Mouse (Mus musculus): Measurements from ENCODE around the gene Mindy4. TPM values are rescaled to one million over a fixed set of nuclear protein-coding genes. Genes with fewer than 3 reads are reported as not detected.

Mindy4 gene
- polyA plus RNA-seq, 1 experiment from 2014 or later = 15.6 TPM

- no peak overlapping the region for H3K27ac ChIP-seq
- no peaks in the 10 kb centered on the region for H3K4me1 ChIP-seq
- no peaks in the 10 kb centered on the region for H3K27me3 ChIP-seq
- WGBS = 89% methylated on average over 8 of the region's 8 CpGs
- no peaks in the 10 kb centered on the region for H3K9me3 ChIP-seq (replicated peaks)
- H3K4me3 ChIP-seq (replicated peaks) = no peak overlapping the region
- H3K36me3 ChIP-seq = peaks cover 13% of the 10 kb centered on the region; the same call in 1 of the 2 replicates
- H3K9ac ChIP-seq = no peak overlapping the region
- H3K4me2 ChIP-seq = no peak overlapping the region
- no peak for ATAC-seq (replicated peaks; ENCODE audit: low FRiP score)
Observed at GRCm38 (mm10) chr6:55245680-55246079, 42.5 kb downstream of the Mindy4 start.

GRCm38 (mm10) chr6:55246441-55246840 is 43.3 kb downstream of the Mindy4 start:
- Histone ChIP-seq H3K4me1 (no peaks in the 10 kb centered on the region), H3K9ac (no peak overlapping the region), H3K9me3 (replicated peaks) (no peaks in the 10 kb centered on the region), H3K4me2 (no peak overlapping the region), H3K27me3 (no peaks in the 10 kb centered on the region), H3K4me3 (replicated peaks) (no peak overlapping the region), H3K27ac (no peak overlapping the region), H3K36me3 (peaks cover 11% of the 10 kb centered on the region; the same call in 1 of the 2 replicates)
- ATAC-seq (replicated peaks; ENCODE audit: low FRiP score) = no peak
- 93% methylated on average over 7 of the region's 7 CpGs for WGBS

GRCm38 (mm10) chr6:55246911-55247438 is 43.8 kb downstream of the Mindy4 start:
- no peak overlapping the region for H3K27ac ChIP-seq
- 89% methylated on average over 12 of the region's 12 CpGs for WGBS
- no peaks in the 10 kb centered on the region for H3K9me3 ChIP-seq (replicated peaks)

GRCm38 (mm10) chr6:55249263-55249662 is 46.1 kb downstream of the Mindy4 start:
- H3K4me3 ChIP-seq (replicated peaks) = no peak overlapping the region
- H3K9ac ChIP-seq = no peak overlapping the region
- 91% methylated on average over 9 of the region's 9 CpGs for WGBS
- ATAC-seq (replicated peaks; ENCODE audit: low FRiP score) = no peak
- H3K27ac ChIP-seq = no peak overlapping the region
- H3K27me3 ChIP-seq = no peaks in the 10 kb centered on the region
- no peaks in the 10 kb centered on the region for H3K4me1 ChIP-seq
- H3K4me2 ChIP-seq = no peak overlapping the region
- H3K36me3 ChIP-seq = peaks cover 8% of the 10 kb centered on the region; the same call in 1 of the 2 replicates
- no peaks in the 10 kb centered on the region for H3K9me3 ChIP-seq (replicated peaks)

More at GRCm38 (mm10) chr6:55246911-55247438, 43.8 kb downstream of the Mindy4 start:
- no peak overlapping the region for H3K9ac ChIP-seq
- H3K4me1 ChIP-seq = no peaks in the 10 kb centered on the region
- peaks cover 8% of the 10 kb centered on the region; the same call in 1 of the 2 replicates for H3K36me3 ChIP-seq
- ATAC-seq (replicated peaks; ENCODE audit: low FRiP score) = no peak
- no peaks in the 10 kb centered on the region for H3K27me3 ChIP-seq
- H3K4me2 ChIP-seq = no peak overlapping the region
- H3K4me3 ChIP-seq (replicated peaks) = no peak overlapping the region

- Histone ChIP-seq H3K27me3 (no peaks in the 10 kb centered on the region), H3K9me3 (replicated peaks) (no peaks in the 10 kb centered on the region), H3K9ac (no peak overlapping the region), H3K36me3 (peaks cover 8% of the 10 kb centered on the region; the same call in 1 of the 2 replicates), H3K27ac (no peak overlapping the region), H3K4me1 (no peaks in the 10 kb centered on the region), H3K4me2 (no peak overlapping the region), H3K4me3 (replicated peaks) (no peak overlapping the region)
- ATAC-seq (replicated peaks; ENCODE audit: low FRiP score) = no peak
- WGBS = 73% methylated on average over 11 of the region's 11 CpGs
Observed at GRCm38 (mm10) chr6:55250809-55251208, 47.6 kb downstream of the Mindy4 start.

- H3K4me3 ChIP-seq (replicated peaks) = no peak overlapping the region
- H3K27me3 ChIP-seq = no peaks in the 10 kb centered on the region
- no peak overlapping the region for H3K9ac ChIP-seq
- H3K36me3 ChIP-seq = peaks cover 4% of the 10 kb centered on the region; the same call in 1 of the 2 replicates
- no peak overlapping the region for H3K4me2 ChIP-seq
- WGBS = 56% methylated on average over 7 of the region's 7 CpGs
- no peak overlapping the region for H3K27ac ChIP-seq
- no peak for ATAC-seq (replicated peaks; ENCODE audit: low FRiP score)
- H3K9me3 ChIP-seq (replicated peaks) = no peaks in the 10 kb centered on the region
- no peaks in the 10 kb centered on the region for H3K4me1 ChIP-seq
Observed at GRCm38 (mm10) chr6:55251596-55251995, 48.4 kb downstream of the Mindy4 start.

GRCm38 (mm10) chr6:55252731-55253247 is 49.6 kb downstream of the Mindy4 start:
- no peak overlapping the region for H3K4me2 ChIP-seq
- H3K27ac ChIP-seq = no peak overlapping the region
- H3K9me3 ChIP-seq (replicated peaks) = no peaks in the 10 kb centered on the region
- no peak overlapping the region for H3K9ac ChIP-seq
- H3K4me3 ChIP-seq (replicated peaks) = no peak overlapping the region
- no peaks in the 10 kb centered on the region for H3K27me3 ChIP-seq
- H3K36me3 ChIP-seq = 0 out of 2 replicates have a peak, but pooled peaks cover 3% of the 10 kb centered on the region
- no peaks in the 10 kb centered on the region for H3K4me1 ChIP-seq
- 89% methylated on average over 8 of the region's 8 CpGs for WGBS
- ATAC-seq (replicated peaks; ENCODE audit: low FRiP score) = no peak

- no peak for ATAC-seq (replicated peaks; ENCODE audit: low FRiP score)
- 0 out of 2 replicates have a peak, but pooled peaks cover 3% of the 10 kb centered on the region for H3K36me3 ChIP-seq
- H3K27ac ChIP-seq = no peak overlapping the region
- WGBS = 64% methylated on average over 13 of the region's 13 CpGs
- no peaks in the 10 kb centered on the region for H3K9me3 ChIP-seq (replicated peaks)
- no peaks in the 10 kb centered on the region for H3K4me1 ChIP-seq
- no peak overlapping the region for H3K4me3 ChIP-seq (replicated peaks)
- no peak overlapping the region for H3K4me2 ChIP-seq
- no peaks in the 10 kb centered on the region for H3K27me3 ChIP-seq
- H3K9ac ChIP-seq = no peak overlapping the region
Observed at GRCm38 (mm10) chr6:55256500-55257191, 53.5 kb downstream of the Mindy4 start.

- no peak overlapping the region for H3K27ac ChIP-seq
- ATAC-seq (replicated peaks; ENCODE audit: low FRiP score) = no peak
- no peaks in the 10 kb centered on the region for H3K9me3 ChIP-seq (replicated peaks)
- H3K4me3 ChIP-seq (replicated peaks) = no peak overlapping the region
- H3K36me3 ChIP-seq = 0 out of 2 replicates have a peak, but pooled peaks cover 3% of the 10 kb centered on the region
- no peak overlapping the region for H3K9ac ChIP-seq
- no peaks in the 10 kb centered on the region for H3K27me3 ChIP-seq
- 90% methylated on average over 7 of the region's 7 CpGs for WGBS
- H3K4me2 ChIP-seq = no peak overlapping the region
- no peaks in the 10 kb centered on the region for H3K4me1 ChIP-seq
Observed at GRCm38 (mm10) chr6:55257246-55257645, 54.1 kb downstream of the Mindy4 start.

GRCm38 (mm10) chr6:55258428-55259325 is 55.5 kb downstream of the Mindy4 start:
- Histone ChIP-seq H3K36me3 (0 out of 2 replicates have a peak, but pooled peaks cover 3% of the 10 kb centered on the region), H3K27ac (no peak overlapping the region), H3K27me3 (no peaks in the 10 kb centered on the region), H3K9ac (no peak overlapping the region), H3K9me3 (replicated peaks) (no peaks in the 10 kb centered on the region), H3K4me2 (no peak overlapping the region), H3K4me3 (replicated peaks) (no peak overlapping the region), H3K4me1 (no peaks in the 10 kb centered on the region)
- ATAC-seq (replicated peaks; ENCODE audit: low FRiP score) = no peak
- WGBS = 80% methylated on average over 14 of the region's 14 CpGs

- no peaks in the 10 kb centered on the region for H3K9me3 ChIP-seq (replicated peaks)
- WGBS = 72% methylated on average over 12 of the region's 12 CpGs
- H3K27me3 ChIP-seq = no peaks in the 10 kb centered on the region
- no peak overlapping the region for H3K27ac ChIP-seq
- H3K9ac ChIP-seq = no peak overlapping the region
- no peak overlapping the region for H3K4me3 ChIP-seq (replicated peaks)
- H3K4me1 ChIP-seq = no peaks in the 10 kb centered on the region
- no peak overlapping the region for H3K4me2 ChIP-seq
- no peak for ATAC-seq (replicated peaks; ENCODE audit: low FRiP score)
- H3K36me3 ChIP-seq = 0 out of 2 replicates have a peak, but pooled peaks cover under 1% of the 10 kb centered on the region
Observed at GRCm38 (mm10) chr6:55262161-55262560, 59.0 kb downstream of the Mindy4 start.
